Mouse (Mus musculus): ENCODE measurements around the gene Rps25. TPM values are rescaled to one million over a fixed set of nuclear protein-coding genes. Genes with fewer than 3 reads are reported as not detected.

Rps25 gene
- polyA plus RNA-seq, 1 experiment from 2014 or later, result 1,114 TPM

Small RNAs within 50 kb of the gene (microRNA-seq; reads per million reads assigned to microRNA genes)
- gene Mir7085, result not detected

Other genes with a start within 250 kb of the Rps25 start
- 10.7 and 14.8 TPM in 2 replicates for gene Cbl, start 173.1 kb upstream of the Rps25 start, polyA plus RNA-seq (2015; fragmentation: Nextera tagmentation; extraction: Ambion mirVana)
- gene Ccdc153, start 166.5 kb upstream of the Rps25 start, polyA plus RNA-seq (2015; fragmentation: Nextera tagmentation; extraction: Ambion mirVana), result 0.28 and 0.52 TPM in 2 replicates
- gene Pdzd3, start 155.7 kb upstream of the Rps25 start, polyA plus RNA-seq (2015; fragmentation: Nextera tagmentation; extraction: Ambion mirVana), result 0.13 TPM in 1 of 2 replicates, not detected in the other
- gene Nlrx1, start 138.5 kb upstream of the Rps25 start, polyA plus RNA-seq (2015; fragmentation: Nextera tagmentation; extraction: Ambion mirVana), result 7.3 and 9.2 TPM in 2 replicates
- gene Abcg4, start 118.5 kb upstream of the Rps25 start, polyA plus RNA-seq (2015; fragmentation: Nextera tagmentation; extraction: Ambion mirVana), result 1.5 and 2.8 TPM in 2 replicates
- 15.1 and 16.0 TPM in 2 replicates for gene Hinfp, start 101.5 kb upstream of the Rps25 start, polyA plus RNA-seq (2015; fragmentation: Nextera tagmentation; extraction: Ambion mirVana)
- 6.5 and 7.1 TPM in 2 replicates for gene C2cd2l, start 86.9 kb upstream of the Rps25 start, polyA plus RNA-seq (2015; fragmentation: Nextera tagmentation; extraction: Ambion mirVana)
- 27.8 and 31.0 TPM in 2 replicates for gene Dpagt1, start 81.1 kb upstream of the Rps25 start, polyA plus RNA-seq (2015; fragmentation: Nextera tagmentation; extraction: Ambion mirVana)
- gene H2afx, start 72.4 kb upstream of the Rps25 start, polyA plus RNA-seq (2015; fragmentation: Nextera tagmentation; extraction: Ambion mirVana), result 167 and 187 TPM in 2 replicates
- 89.7 and 105 TPM in 2 replicates for gene Hmbs, start 62.9 kb upstream of the Rps25 start, polyA plus RNA-seq (2015; fragmentation: Nextera tagmentation; extraction: Ambion mirVana)
- gene Vps11, start 45.5 kb upstream of the Rps25 start, polyA plus RNA-seq (2015; fragmentation: Nextera tagmentation; extraction: Ambion mirVana), result 17.3 and 20.9 TPM in 2 replicates
- 14.3 and 18.1 TPM in 2 replicates for gene Hyou1, start 27.6 kb upstream of the Rps25 start, polyA plus RNA-seq (2015; fragmentation: Nextera tagmentation; extraction: Ambion mirVana)
- 31.4 and 33.8 TPM in 2 replicates for gene Slc37a4, start 10.3 kb upstream of the Rps25 start, polyA plus RNA-seq (2015; fragmentation: Nextera tagmentation; extraction: Ambion mirVana)
- gene Trappc4, start 461 bp downstream of the Rps25 start, polyA plus RNA-seq (2015; fragmentation: Nextera tagmentation; extraction: Ambion mirVana), result 78.6 and 87.4 TPM in 2 replicates
- gene Ccdc84, start 11.4 kb downstream of the Rps25 start, polyA plus RNA-seq (2015; fragmentation: Nextera tagmentation; extraction: Ambion mirVana), result 18.3 and 23.5 TPM in 2 replicates
- not detected in 2 replicates for gene Foxr1, start 34.0 kb downstream of the Rps25 start, polyA plus RNA-seq (2015; fragmentation: Nextera tagmentation; extraction: Ambion mirVana)
- 0.63 TPM in 1 of 2 replicates, not detected in the other for gene Upk2, start 47.8 kb downstream of the Rps25 start, polyA plus RNA-seq (2015; fragmentation: Nextera tagmentation; extraction: Ambion mirVana)
- gene Bcl9l, start 75.7 kb downstream of the Rps25 start, polyA plus RNA-seq (2015; fragmentation: Nextera tagmentation; extraction: Ambion mirVana), result 9.1 and 12.6 TPM in 2 replicates
- 0.05 and 0.23 TPM in 2 replicates for gene Cxcr5, start 154.7 kb downstream of the Rps25 start, polyA plus RNA-seq (2015; fragmentation: Nextera tagmentation; extraction: Ambion mirVana)
- 10.7 and 10.9 TPM in 2 replicates for gene Ddx6, start 197.8 kb downstream of the Rps25 start, polyA plus RNA-seq (2015; fragmentation: Nextera tagmentation; extraction: Ambion mirVana)

Measured in heart, embryonic 15.5 days (tissue).